20 mouse cellular contexts compared by ENCODE assay signal in genomic region chr14:25857940-25858339, GRCm38 (mm10). TPM values are rescaled to one million over a fixed set of nuclear protein-coding genes. Genes with fewer than 3 reads are reported as not detected.
A peak's percentile ranks its signal among the peaks of the same experiment; 100 is the strongest.
DNase-seq lines count a peak whose midpoint lies in the region; ATAC-seq and TF ChIP-seq lines count a peak whose summit lies in the region.
"Had no signal": no experiment of that assay in that cellular context is flagged by ENCODE, and none has a peak within 500 bp of the region (broad histone marks: within the 10 kb centered on the region; RNA-seq: fewer than 3 reads in every experiment).

No protein-coding gene starts in this region.

- H3K9me3 ChIP-seq in liver, embryonic 16.5 days (replicated peaks; ENCODE audit: control insufficient read depth, low read length), result no peaks in the 10 kb centered on the region
- no peaks in the 10 kb centered on the region for H3K9me3 ChIP-seq in stomach, postnatal 0 days (ENCODE audit: control insufficient read depth, low read length)
- H3K9me3 ChIP-seq: heart, embryonic 13.5 days; hindbrain, embryonic 10.5 days; liver, embryonic 13.5 days; neural tube, embryonic 12.5 days had no signal

- no peak for TF ChIP-seq EP300 in stomach, postnatal 0 days (optimal IDR thresholded peaks at IDR 0.05)

- no peaks in the 10 kb centered on the region for H3K36me3 ChIP-seq in liver, embryonic 16.5 days (ENCODE audit: control insufficient read depth, insufficient read depth)
- H3K36me3 ChIP-seq in stomach, postnatal 0 days (ENCODE audit: control insufficient read depth, insufficient read depth, low read length), result no peaks in the 10 kb centered on the region
- H3K36me3 ChIP-seq: heart, embryonic 13.5 days; hindbrain, embryonic 10.5 days; liver, embryonic 13.5 days; neural tube, embryonic 12.5 days had no signal

- 0 out of 2 replicates have a peak overlapping the region, but pooled peaks have one; percentile 9 for H3K4me2 ChIP-seq in liver, embryonic 16.5 days (ENCODE audit: low read depth, low read length)
- H3K4me2 ChIP-seq in stomach, postnatal 0 days (replicated peaks; ENCODE audit: low read depth), result no peak overlapping the region
- H3K4me2 ChIP-seq: heart, embryonic 13.5 days; neural tube, embryonic 12.5 days had no signal

- no peak for TF ChIP-seq CTCF in stomach, postnatal 0 days (IDR thresholded peaks at IDR 0.05; ENCODE audit: low read depth)

- no peak for ATAC-seq in liver, embryonic 16.5 days (ENCODE audit: low read depth)
- peak; percentile 53 for ATAC-seq in inflammation-experienced regulatory T-cells, adult 6 months
- no peak for ATAC-seq in stomach, postnatal 0 days (ENCODE audit: low FRiP score, low TSS enrichment)

- H3K4me3 ChIP-seq in liver, embryonic 16.5 days (ENCODE audit: low read depth, low read length), result no peak overlapping the region
- H3K4me3 ChIP-seq in stomach, postnatal 0 days (ENCODE audit: low read depth, low read length), result no peak overlapping the region
- H3K4me3 ChIP-seq: heart, embryonic 13.5 days; hindbrain, embryonic 10.5 days; liver, embryonic 13.5 days; neural tube, embryonic 12.5 days had no signal

- H3K4me1 ChIP-seq in liver, embryonic 16.5 days (ENCODE audit: control insufficient read depth, low read depth, low read length), result peaks cover 48% of the 10 kb centered on the region
- H3K4me1 ChIP-seq in stomach, postnatal 0 days (replicated peaks; ENCODE audit: control insufficient read depth, insufficient read depth), result peaks cover 2% of the 10 kb centered on the region
- H3K4me1 ChIP-seq: neural tube, embryonic 12.5 days had no signal

- H3K9ac ChIP-seq in liver, embryonic 16.5 days (ENCODE audit: low read depth, low read length), result no peak overlapping the region
- no peak overlapping the region for H3K9ac ChIP-seq in stomach, postnatal 0 days (ENCODE audit: low read length)
- H3K9ac ChIP-seq: heart, embryonic 13.5 days; liver, embryonic 13.5 days; neural tube, embryonic 12.5 days had no signal

- 29% methylated on average over 8 of the region's 8 CpGs for WGBS in liver, embryonic 16.5 days (ENCODE audit: insufficient replicate concordance)
- WGBS in stomach, postnatal 0 days, result 75% methylated on average over 8 of the region's 8 CpGs

- no peak for DNase-seq in liver
- peak; percentile 50 to 61 for DNase-seq in CD8-positive naive resting alpha-beta T cell, adult 2 months (ENCODE audit: low read depth in 2 of 2, low spot score in 2 of 2)
- no peak for DNase-seq in stomach, postnatal 0 days (ENCODE audit: low spot score)
- DNase-seq in left cerebral cortex, postnatal 36 days (ENCODE audit: low spot score in 2 of 2), result no peak
- no peak for DNase-seq in kidney, adult 18-20 months
- no peak for DNase-seq in ovary, postnatal 10 days (ENCODE audit: low spot score)
- DNase-seq: cerebellum, adult 11 months; kidney, postnatal 25 days; liver, embryonic 13.5 days; midbrain, embryonic 14.5 days; right cerebral cortex, postnatal 4 days had no signal

- no peaks in the 10 kb centered on the region for H3K27me3 ChIP-seq in liver, embryonic 16.5 days (ENCODE audit: control insufficient read depth, insufficient read depth, low read depth, low read length)
- H3K27me3 ChIP-seq in stomach, postnatal 0 days (ENCODE audit: control insufficient read depth, insufficient read depth, low read length), result no peaks in the 10 kb centered on the region
- H3K27me3 ChIP-seq: heart, embryonic 13.5 days; liver, embryonic 13.5 days; neural tube, embryonic 12.5 days had no signal

- H3K27ac ChIP-seq in liver, embryonic 16.5 days (ENCODE audit: low read length), result no peak overlapping the region; the same call in 1 of the 2 replicates
- peak overlapping the region; percentile 75 for H3K27ac ChIP-seq in stomach, postnatal 0 days (replicated peaks)
- H3K27ac ChIP-seq: heart, embryonic 13.5 days; hindbrain, embryonic 10.5 days; liver, embryonic 13.5 days; neural tube, embryonic 12.5 days had no signal

- intact Hi-C loops in left cerebral cortex, postnatal 36 days (cut with DNase I), result no loop called here

RNA-seq across cellular contexts. Expression of gene Anxa11, which starts 16.0 kb away (rescaled TPM):
- 11.4 and 13.3 TPM in 2 replicates for polyA plus RNA-seq in liver, embryonic 16.5 days (2015; fragmentation: Nextera tagmentation; extraction: Ambion mirVana)
- 10 to 100 TPM; 55.1 to 93.1 (median 65.4) TPM for polyA plus RNA-seq in inflammation-experienced regulatory T-cells, adult 6 months (2017; shearing (Covaris generic))
- 60.6 and 67.3 TPM in 2 replicates for polyA plus RNA-seq in stomach, postnatal 0 days (2015; fragmentation: Nextera tagmentation; extraction: Ambion mirVana)
- total RNA-seq in left cerebral cortex, postnatal 36 days (2021), result 10 to 100 TPM; 32.7 to 34.8 TPM

RNA-seq across cellular contexts. Expression of gene Plac9a, which starts 45.0 kb away (rescaled TPM):
- polyA plus RNA-seq in liver, embryonic 16.5 days (2015; fragmentation: Nextera tagmentation; extraction: Ambion mirVana), result not detected in 2 replicates
- polyA plus RNA-seq in inflammation-experienced regulatory T-cells, adult 6 months (2017; shearing (Covaris generic)), result not detected
- polyA plus RNA-seq in stomach, postnatal 0 days (2015; fragmentation: Nextera tagmentation; extraction: Ambion mirVana), result 1.9 and 2.8 TPM in 2 replicates
- not detected for total RNA-seq in left cerebral cortex, postnatal 36 days (2021)
- total RNA-seq: left cerebral cortex, postnatal 25 days had no signal
- polyA plus RNA-seq: embryonic facial prominence, embryonic 14.5 days; forebrain, embryonic 11.5 days; heart, embryonic 13.5 days; hindbrain, embryonic 10.5 days; intestine, embryonic 14.5 days; midbrain, embryonic 14.5 days; neural tube, embryonic 12.5 days had no signal

Comparison
In these comparisons a context has a peak if more than half of its experiments do, and no peak if none do; other contexts are left out.
1. DNase-seq: peak in CD8-positive naive resting alpha-beta T cell, adult 2 months (2 of 2); none in liver (single experiment), stomach, postnatal 0 days (single experiment), left cerebral cortex, postnatal 36 days (0 of 2), kidney, adult 18-20 months (single experiment) and ovary, postnatal 10 days (single experiment).